23 mouse cellular contexts compared by ENCODE assay signal in genomic region chr5:20932585-20932984, GRCm38 (mm10). TPM values are rescaled to one million over a fixed set of nuclear protein-coding genes. Genes with fewer than 3 reads are reported as not detected.
DNase-seq lines count a peak whose midpoint lies in the region; ATAC-seq and TF ChIP-seq lines count a peak whose summit lies in the region.
"Had no signal": no experiment of that assay in that cellular context is flagged by ENCODE, and none has a peak within 500 bp of the region (broad histone marks: within the 10 kb centered on the region; RNA-seq: fewer than 3 reads in every experiment).

No protein-coding gene starts in this region.

- TF ChIP-seq EP300 in liver, postnatal 0 days (IDR thresholded peaks at IDR 0.05; ENCODE audit: low read depth), result no peak

- no peaks in the 10 kb centered on the region for H3K36me3 ChIP-seq in liver, embryonic 15.5 days (replicated peaks)
- no peaks in the 10 kb centered on the region for H3K36me3 ChIP-seq in liver, postnatal 0 days (replicated peaks; ENCODE audit: insufficient read depth, low read length)
- H3K36me3 ChIP-seq: forebrain, embryonic 12.5 days; intestine, embryonic 15.5 days; limb, embryonic 12.5 days; neural tube, embryonic 12.5 days had no signal

- intact Hi-C loops in left cerebral cortex, postnatal 4 days (cut with DNase I), result no loop called here
- intact Hi-C loops in heart, postnatal 36 days (cut with DNase I), result no loop called here

- H3K9me3 ChIP-seq in liver, embryonic 15.5 days (replicated peaks), result no peaks in the 10 kb centered on the region
- no peaks in the 10 kb centered on the region for H3K9me3 ChIP-seq in liver, postnatal 0 days (ENCODE audit: low read length)
- H3K9me3 ChIP-seq: forebrain, embryonic 12.5 days; intestine, embryonic 15.5 days; limb, embryonic 12.5 days; neural tube, embryonic 12.5 days had no signal

- H3K27me3 ChIP-seq in liver, embryonic 15.5 days, result no peaks in the 10 kb centered on the region
- H3K27me3 ChIP-seq in liver, postnatal 0 days (ENCODE audit: insufficient read depth, low read length), result no peaks in the 10 kb centered on the region
- H3K27me3 ChIP-seq: forebrain, embryonic 12.5 days; intestine, embryonic 15.5 days; limb, embryonic 12.5 days; neural tube, embryonic 12.5 days had no signal

- H3K27ac ChIP-seq in liver, embryonic 15.5 days (replicated peaks), result no peak overlapping the region
- no peak overlapping the region for H3K27ac ChIP-seq in liver, postnatal 0 days (ENCODE audit: low read depth)
- H3K27ac ChIP-seq: forebrain, embryonic 12.5 days; gastrocnemius, adult 2 months; intestine, embryonic 15.5 days; limb, embryonic 12.5 days; neural tube, embryonic 12.5 days; stomach, postnatal 0 days had no signal

- no peak for TF ChIP-seq CTCF in liver, postnatal 0 days (IDR thresholded peaks at IDR 0.05; ENCODE audit: low read depth)

- DNase-seq in liver, postnatal 0 days, result no peak
- peak; percentile 33 for DNase-seq in CD4-positive helper T cell, adult 2 months (ENCODE audit: low read depth, low spot score)
- DNase-seq in left cerebral cortex, postnatal 4 days, result no peak
- DNase-seq in right cerebral cortex, postnatal 10 days (ENCODE audit: low spot score in 2 of 2), result no peak
- DNase-seq in heart, postnatal 36 days, result no peak
- DNase-seq: adrenal gland, postnatal 36 days; cerebellum, adult 8-10 months; gastrocnemius, adult 2 months; heart, adult 18-20 months; kidney, postnatal 4 days; lung, adult 18-20 months; lung, postnatal 14 days; right cerebral cortex, adult 18-20 months; thymus, postnatal 14 days had no signal

- WGBS in liver, embryonic 15.5 days (ENCODE audit: insufficient replicate concordance), result 34% methylated on average over 3 of the region's 3 CpGs
- 41% methylated on average over 3 of the region's 3 CpGs for WGBS in liver, postnatal 0 days (ENCODE audit: insufficient replicate concordance)

- H3K4me3 ChIP-seq in liver, embryonic 15.5 days (replicated peaks), result no peak overlapping the region
- no peak overlapping the region for H3K4me3 ChIP-seq in liver, postnatal 0 days (ENCODE audit: low read depth, low read length)
- H3K4me3 ChIP-seq: forebrain, embryonic 12.5 days; gastrocnemius, adult 2 months; intestine, embryonic 15.5 days; limb, embryonic 12.5 days; neural tube, embryonic 12.5 days had no signal

- ATAC-seq in liver, embryonic 15.5 days (ENCODE audit: insufficient read depth), result no peak
- no peak for ATAC-seq in liver, postnatal 0 days
- peak; percentile 81 for ATAC-seq in common myeloid progenitor, adult 5-6 weeks (replicated peaks; ENCODE audit: low read depth, poor library complexity, severe bottlenecking)
- peak; percentile 77 for ATAC-seq in megakaryocyte progenitor cell, adult 5-6 weeks (replicated peaks; ENCODE audit: poor library complexity)
- ATAC-seq: intestine, embryonic 15.5 days had no signal

- H3K4me1 ChIP-seq in liver, embryonic 15.5 days (replicated peaks), result peaks cover 54% of the 10 kb centered on the region
- H3K4me1 ChIP-seq in liver, postnatal 0 days (ENCODE audit: insufficient read depth), result peaks cover 46% of the 10 kb centered on the region
- H3K4me1 ChIP-seq: forebrain, embryonic 12.5 days; intestine, embryonic 15.5 days; neural tube, embryonic 12.5 days had no signal

- 0 out of 2 replicates have a peak overlapping the region, but pooled peaks have one; percentile 0 for H3K4me2 ChIP-seq in liver, embryonic 15.5 days
- no peak overlapping the region for H3K4me2 ChIP-seq in liver, postnatal 0 days (ENCODE audit: low read depth, low read length)
- H3K4me2 ChIP-seq: forebrain, embryonic 12.5 days; intestine, embryonic 15.5 days; limb, embryonic 12.5 days; midbrain, embryonic 11.5 days; neural tube, embryonic 12.5 days had no signal

- H3K9ac ChIP-seq in liver, embryonic 15.5 days, result no peak overlapping the region
- H3K9ac ChIP-seq in liver, postnatal 0 days (replicated peaks), result no peak overlapping the region
- H3K9ac ChIP-seq: forebrain, embryonic 12.5 days; intestine, embryonic 15.5 days; limb, embryonic 12.5 days; neural tube, embryonic 12.5 days had no signal

RNA-seq across cellular contexts. Expression of gene Rsbn1l, which starts 23.6 kb away (rescaled TPM):
- 3.7 TPM in 2 replicates for polyA plus RNA-seq in liver, embryonic 15.5 days (2015; fragmentation: Nextera tagmentation; extraction: Ambion mirVana)
- polyA plus RNA-seq in liver, postnatal 0 days (2015; fragmentation: Nextera tagmentation; extraction: Ambion mirVana), result 3.7 and 5.5 TPM in 2 replicates
- 35.1 and 54.1 TPM in 2 replicates for total RNA-seq in common myeloid progenitor, adult 5-6 weeks (2017)
- total RNA-seq in megakaryocyte progenitor cell, adult 5-6 weeks (2015), result 30.6 and 33.0 TPM in 2 replicates
- 16.8 and 39.3 TPM in 2 replicates for total RNA-seq in megakaryocyte progenitor cell, adult 5-6 weeks (2017)
- 10 to 100 TPM; 14.5 to 14.8 TPM for total RNA-seq in left cerebral cortex, postnatal 4 days (2021)
- total RNA-seq in heart, postnatal 36 days (2021), result 10 to 100 TPM; 13.6 to 15.2 TPM

RNA-seq across cellular contexts. Expression of gene Tmem60, which starts 50.6 kb away (rescaled TPM):
- polyA plus RNA-seq in liver, embryonic 15.5 days (2015; fragmentation: Nextera tagmentation; extraction: Ambion mirVana), result 31.6 and 36.3 TPM in 2 replicates
- 49.7 and 55.5 TPM in 2 replicates for polyA plus RNA-seq in liver, postnatal 0 days (2015; fragmentation: Nextera tagmentation; extraction: Ambion mirVana)
- total RNA-seq in common myeloid progenitor, adult 5-6 weeks (2017), result 14.2 and 15.7 TPM in 2 replicates
- 29.5 and 34.9 TPM in 2 replicates for total RNA-seq in megakaryocyte progenitor cell, adult 5-6 weeks (2015)
- 12.6 and 14.0 TPM in 2 replicates for total RNA-seq in megakaryocyte progenitor cell, adult 5-6 weeks (2017)
- 10 to 100 TPM; 19.7 to 23.7 TPM for total RNA-seq in left cerebral cortex, postnatal 4 days (2021)
- 10 to 100 TPM; 23.8 to 24.1 TPM for total RNA-seq in heart, postnatal 36 days (2021)

RNA-seq across cellular contexts. Expression of gene Phtf2, which starts 50.7 kb away (rescaled TPM):
- 4.9 and 5.2 TPM in 2 replicates for polyA plus RNA-seq in liver, embryonic 15.5 days (2015; fragmentation: Nextera tagmentation; extraction: Ambion mirVana)
- 2.8 and 3.2 TPM in 2 replicates for polyA plus RNA-seq in liver, postnatal 0 days (2015; fragmentation: Nextera tagmentation; extraction: Ambion mirVana)
- 30.0 and 36.5 TPM in 2 replicates for total RNA-seq in common myeloid progenitor, adult 5-6 weeks (2017)
- total RNA-seq in megakaryocyte progenitor cell, adult 5-6 weeks (2015), result 9.7 and 15.2 TPM in 2 replicates
- total RNA-seq in megakaryocyte progenitor cell, adult 5-6 weeks (2017), result 10.0 and 23.0 TPM in 2 replicates
- total RNA-seq in left cerebral cortex, postnatal 4 days (2021), result 10 to 100 TPM; 35.3 to 36.2 TPM
- 10 to 100 TPM; 72.4 to 78.3 TPM for total RNA-seq in heart, postnatal 36 days (2021)

Comparison
In these comparisons a context has a peak if more than half of its experiments do, and no peak if none do; other contexts are left out.
1. ATAC-seq: peak in common myeloid progenitor, adult 5-6 weeks (single experiment) and megakaryocyte progenitor cell, adult 5-6 weeks (single experiment); none in liver, embryonic 15.5 days (single experiment) and liver, postnatal 0 days (single experiment).